Mouse (Mus musculus) ovary, postnatal 14 days (tissue): ENCODE data around the gene B430218F22Rik.
"Not testable (repeated sequence)": the region's sequence is repeated elsewhere in the genome, so short reads cannot be mapped to it uniquely, and the experiment has no call there.

Experiments used
- DNase-seq: peaks from one replicate; pipeline ENCODE4 v3.0.0; 2022; ENCODE audit warnings: low spot score

B430218F22Rik gene

DNA sequence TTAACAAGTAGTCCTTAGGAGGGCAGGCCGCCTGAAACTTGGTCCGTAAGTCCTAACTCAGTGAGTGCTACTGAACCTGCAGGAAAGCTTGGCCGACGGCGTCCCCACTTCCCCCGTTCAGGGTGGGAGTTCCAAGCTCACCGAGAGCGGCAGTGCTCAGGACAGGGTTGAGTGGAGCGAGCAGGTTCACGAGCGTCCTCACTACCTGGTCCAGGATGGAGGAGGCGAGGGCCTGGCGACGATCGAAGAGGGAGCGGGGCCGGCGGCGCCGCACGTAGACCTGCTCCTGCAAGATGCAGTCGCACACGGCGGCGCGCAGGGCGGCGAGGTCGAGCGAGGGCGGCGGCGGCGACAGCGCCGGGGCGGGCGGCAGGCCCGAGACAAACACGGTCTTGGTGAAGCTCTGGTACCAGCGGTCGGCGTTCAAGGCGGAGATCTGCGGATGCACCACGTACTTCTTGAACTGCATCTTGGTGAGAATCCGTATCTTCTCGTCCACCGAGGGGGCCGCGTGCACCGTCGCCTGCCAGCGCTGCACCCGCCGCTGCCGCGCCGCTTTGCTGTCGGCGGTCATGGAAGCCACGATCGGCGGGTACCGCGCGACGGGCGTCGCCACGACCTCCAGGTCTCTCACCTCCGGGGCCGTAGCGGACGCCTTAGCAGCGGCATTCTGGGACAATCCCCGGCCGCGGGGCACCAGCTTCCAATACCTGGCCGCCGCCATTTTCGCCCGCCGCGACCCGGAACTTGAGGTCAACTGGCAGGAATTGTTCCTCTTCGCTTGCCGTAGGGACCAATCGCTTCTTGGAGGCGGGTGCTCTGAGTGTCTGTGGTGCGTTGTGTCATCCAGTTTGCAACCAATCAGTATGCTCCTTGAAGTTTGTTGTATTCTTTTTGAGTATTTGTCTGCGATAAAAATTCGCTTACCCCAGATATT lies at the start of gene B430218F22Rik, which contains the start of gene Mrps30:
B430218F22Rik (plus strand) TSS at position 120 of the 937 bp plus-strand sequence.
Mrps30 (minus strand) TSS at position 742 of the 937 bp plus-strand sequence.
- peak; percentile 92 for DNase-seq

DNA sequence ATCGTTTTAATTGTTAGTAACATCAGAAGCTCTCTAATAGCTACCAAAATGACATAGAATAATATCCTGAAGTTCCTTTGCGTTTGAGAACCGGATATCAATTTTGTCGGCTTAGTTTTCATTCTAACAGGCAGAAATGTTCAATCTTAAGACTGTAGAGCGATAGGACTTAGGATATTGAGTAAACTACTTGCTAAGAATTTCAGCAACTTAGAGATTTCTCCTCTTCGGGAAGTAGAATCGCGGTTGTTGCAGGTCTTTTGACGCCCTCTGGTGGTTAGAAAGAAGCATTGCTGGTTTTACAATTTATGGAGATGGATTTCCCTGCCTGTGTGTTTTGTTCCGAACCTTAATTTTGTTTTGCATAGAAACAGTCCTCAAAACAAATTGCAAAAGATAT lies 36.2 kb upstream of the B430218F22Rik start:
- no peak for DNase-seq

- DNase-seq, result no peak
Observed at GRCm38 (mm10) chr13:118350870-118351269, 35.6 kb upstream of the B430218F22Rik start.

GRCm38 (mm10) chr13:118363342-118363741 lies 23.1 kb upstream of the B430218F22Rik start:
- DNase-seq, result no peak

GRCm38 (mm10) chr13:118365774-118366173 lies 20.7 kb upstream of the B430218F22Rik start:
- no peak for DNase-seq

- DNase-seq, result no peak
Observed at GRCm38 (mm10) chr13:118372871-118373270, 13.6 kb upstream of the B430218F22Rik start.

GRCm38 (mm10) chr13:118379155-118379554 lies 7.3 kb upstream of the B430218F22Rik start:
- DNase-seq, result peak; percentile 22

- no peak for DNase-seq
Observed at GRCm38 (mm10) chr13:118380381-118380780, 6.0 kb upstream of the B430218F22Rik start.

- not testable (repeated sequence) for DNase-seq
Observed at GRCm38 (mm10) chr13:118387448-118387801, 995 bp downstream of the B430218F22Rik start.

DNA sequence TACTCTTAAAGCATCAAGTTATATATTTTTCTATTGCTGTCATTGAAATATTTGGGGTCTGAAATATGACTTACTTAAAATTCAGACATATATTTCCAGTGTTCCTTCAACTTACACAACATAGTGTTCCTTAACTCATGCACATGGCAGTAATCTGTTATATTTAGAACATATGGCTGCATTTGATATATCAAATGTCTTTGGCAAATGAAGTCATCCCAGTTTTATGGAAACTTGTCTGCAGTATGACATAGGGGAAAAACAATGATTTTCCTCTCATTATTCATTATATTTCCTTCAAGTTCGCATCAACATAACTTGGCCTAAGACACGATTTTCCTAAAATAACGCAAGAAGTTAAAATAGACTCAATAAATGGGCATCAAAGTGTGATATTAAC lies 9.4 kb downstream of the B430218F22Rik start:
- no peak for DNase-seq

GRCm38 (mm10) chr13:118400340-118400739 lies 13.9 kb downstream of the B430218F22Rik start:
- DNase-seq, result no peak

DNA sequence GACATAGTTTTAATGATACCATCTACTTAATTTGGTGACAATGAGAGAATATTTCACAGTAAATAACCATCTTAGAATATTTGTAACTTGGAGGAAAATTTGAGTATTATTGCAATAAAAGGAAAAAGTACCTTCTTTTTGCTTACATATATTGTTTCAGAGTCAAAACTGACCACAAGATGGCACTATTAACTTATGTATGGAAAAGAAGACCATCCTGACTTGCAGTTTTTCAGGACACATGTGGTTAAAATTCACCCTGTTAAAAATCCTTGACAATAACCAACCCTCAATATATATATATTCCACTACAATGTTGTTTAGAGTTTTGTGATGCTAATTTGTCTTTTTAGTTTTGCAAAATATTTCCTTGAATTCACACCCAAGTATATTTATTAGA lies 17.1 kb downstream of the B430218F22Rik start:
- DNase-seq, result no peak

DNA sequence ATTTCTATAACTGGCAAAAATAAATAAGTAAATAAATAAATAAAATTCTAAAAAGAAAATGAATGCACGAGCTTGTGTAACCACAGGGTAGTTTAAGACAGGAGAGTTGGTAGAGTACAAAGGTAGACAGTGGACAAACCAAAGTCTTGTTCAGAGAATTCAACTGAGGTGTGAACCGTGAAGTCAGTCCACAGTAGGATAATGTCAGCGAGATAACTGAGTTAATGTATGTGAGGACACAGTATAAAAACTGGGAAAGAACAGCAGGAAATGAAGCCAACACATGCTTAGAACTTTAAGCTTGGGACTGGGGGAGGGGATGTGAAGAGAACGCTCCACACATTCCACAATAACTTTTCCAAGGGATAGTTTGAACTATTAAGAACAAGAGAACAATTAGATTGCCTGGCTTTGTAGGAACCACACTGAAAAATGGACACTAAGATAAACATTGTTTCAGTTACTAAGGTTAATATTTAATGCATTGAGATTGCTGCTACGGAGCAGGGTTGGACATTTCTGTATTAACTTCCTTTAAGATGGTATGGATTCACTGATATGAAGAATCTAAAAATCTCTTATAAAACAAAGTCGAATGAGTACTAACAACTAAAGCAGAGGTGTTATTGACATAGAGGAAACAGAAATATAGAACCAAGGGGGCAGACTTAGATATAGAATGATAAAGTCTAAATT lies 25.0 kb downstream of the B430218F22Rik start:
- DNase-seq, result no peak

GRCm38 (mm10) chr13:118418163-118418562 lies 31.7 kb downstream of the B430218F22Rik start:
- no peak for DNase-seq

DNA sequence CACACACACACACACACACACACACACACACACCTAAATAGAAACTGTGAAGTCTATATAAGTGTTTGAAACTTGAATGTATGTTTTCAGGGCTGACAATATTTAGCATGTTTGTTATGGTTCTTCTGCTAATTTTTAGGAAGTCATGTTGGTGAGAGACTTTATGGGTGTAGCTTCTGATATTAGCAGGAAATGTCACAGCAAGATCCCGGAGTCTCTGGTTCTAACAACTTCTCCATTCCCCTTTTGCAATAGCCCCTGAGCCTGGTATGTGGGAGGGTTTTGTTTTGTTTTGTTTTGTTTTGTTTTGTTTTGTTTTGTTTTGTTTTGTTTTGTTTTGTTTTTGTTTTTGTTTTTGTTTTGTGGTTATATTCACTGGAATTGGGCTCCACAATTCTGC lies 34.0 kb downstream of the B430218F22Rik start:
- no peak for DNase-seq

GRCm38 (mm10) chr13:118420847-118421246 lies 34.4 kb downstream of the B430218F22Rik start:
- no peak for DNase-seq
